Mouse (Mus musculus): Measurements from ENCODE around the gene Lipo4. TPM values are rescaled to one million over a fixed set of nuclear protein-coding genes. Genes with fewer than 3 reads are reported as not detected.
"Not testable (repeated sequence)": the region's sequence is repeated elsewhere in the genome, so short reads cannot be mapped to it uniquely, and the experiment has no call there.

Lipo4 gene
- polyA plus RNA-seq (2011; ENCODE audit: insufficient read depth, insufficient read length, low replicate concordance, missing spikeins): not detected in 2 replicates

DNA sequence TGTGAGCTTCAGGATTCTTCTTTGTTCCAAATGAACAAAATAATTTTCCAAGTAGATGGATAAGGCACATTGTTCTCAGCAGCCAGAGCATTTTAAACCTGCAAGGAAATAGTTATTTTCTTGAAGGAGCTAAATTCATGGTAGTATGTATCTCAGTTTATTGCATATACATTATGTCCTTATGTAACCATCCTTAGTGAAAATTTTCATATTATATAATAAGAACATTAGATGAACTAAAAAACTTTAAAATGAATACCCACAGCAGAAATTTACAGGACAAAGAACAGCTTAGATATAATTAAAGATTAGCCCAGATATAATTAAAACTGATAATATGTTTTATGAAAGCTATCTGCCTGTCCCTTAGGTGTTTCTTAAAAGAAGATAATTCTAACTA lies at the start of gene Lipo4:
Lipo4 (minus strand) TSS at position 101 of the 400 bp plus-strand sequence.
- no peak within 1 kb of the TSS for H3K27ac ChIP-seq (ENCODE audit: control insufficient read depth, insufficient read depth, low read depth, low read length, poor library complexity)
- TF ChIP-seq POLR2A (IDR thresholded peaks at IDR 0.05; ENCODE audit: borderline replicate concordance, control insufficient read depth, low read depth, low read length): no peak
- H3K4me3 ChIP-seq (replicated peaks; ENCODE audit: control insufficient read depth, low read depth, low read length): no peak within 1 kb of the TSS
- no peaks in the 10 kb centered on the region for H3K4me1 ChIP-seq (ENCODE audit: control insufficient read depth, insufficient read depth, low read length)

- not testable (repeated sequence) for H3K4me1 ChIP-seq (ENCODE audit: control insufficient read depth, insufficient read depth, low read length); H3K4me3 ChIP-seq (replicated peaks; ENCODE audit: control insufficient read depth, low read depth, low read length); H3K27ac ChIP-seq (ENCODE audit: control insufficient read depth, insufficient read depth, low read depth, low read length, poor library complexity)
- 47% methylated on average over 4 of the region's 4 CpGs for WGBS
Measured at GRCm38 (mm10) chr19:33456426-33456825, 61.2 kb downstream of the Lipo4 start.

- 67% methylated on average over 4 of the region's 4 CpGs for WGBS
- Histone ChIP-seq H3K27ac (ENCODE audit: control insufficient read depth, insufficient read depth, low read depth, low read length, poor library complexity) (no peak overlapping the region), H3K4me1 (ENCODE audit: control insufficient read depth, insufficient read depth, low read length) (no peaks in the 10 kb centered on the region), H3K4me3 (replicated peaks; ENCODE audit: control insufficient read depth, low read depth, low read length) (no peak overlapping the region)
- TF ChIP-seq POLR2A (IDR thresholded peaks at IDR 0.05; ENCODE audit: borderline replicate concordance, control insufficient read depth, low read depth, low read length) (no peak), CTCF (IDR thresholded peaks at IDR 0.05; ENCODE audit: control insufficient read depth, insufficient read depth, low read length) (no peak)
Measured at GRCm38 (mm10) chr19:33453725-33454124, 63.9 kb downstream of the Lipo4 start.

Other genes with a start within 250 kb of the Lipo4 start
- gene Rnls, start 125.5 kb downstream of the Lipo4 start, polyA plus RNA-seq (2011; ENCODE audit: insufficient read depth, insufficient read length, low replicate concordance, missing spikeins): not detected in 2 replicates
- not detected in 2 replicates for gene Gm8978, start 107.5 kb upstream of the Lipo4 start, polyA plus RNA-seq (2011; ENCODE audit: insufficient read depth, insufficient read length, low replicate concordance, missing spikeins)
- not detected in 2 replicates for gene Lipo2, start 233.6 kb upstream of the Lipo4 start, polyA plus RNA-seq (2011; ENCODE audit: insufficient read depth, insufficient read length, low replicate concordance, missing spikeins)
- 0.92 and 2.0 TPM in 2 replicates for gene Lipo3, start 244.2 kb upstream of the Lipo4 start, polyA plus RNA-seq (2011; ENCODE audit: insufficient read depth, insufficient read length, low replicate concordance, missing spikeins)

All from bone marrow, adult 2 months (tissue).